Mouse (Mus musculus): ENCODE measurements around the gene Epha10. TPM values are rescaled to one million over a fixed set of nuclear protein-coding genes. Genes with fewer than 3 reads are reported as not detected.

Gene Epha10
- total RNA-seq, 2 experiments from 2014 or later: 10.2 to 11.2 TPM

DNA sequence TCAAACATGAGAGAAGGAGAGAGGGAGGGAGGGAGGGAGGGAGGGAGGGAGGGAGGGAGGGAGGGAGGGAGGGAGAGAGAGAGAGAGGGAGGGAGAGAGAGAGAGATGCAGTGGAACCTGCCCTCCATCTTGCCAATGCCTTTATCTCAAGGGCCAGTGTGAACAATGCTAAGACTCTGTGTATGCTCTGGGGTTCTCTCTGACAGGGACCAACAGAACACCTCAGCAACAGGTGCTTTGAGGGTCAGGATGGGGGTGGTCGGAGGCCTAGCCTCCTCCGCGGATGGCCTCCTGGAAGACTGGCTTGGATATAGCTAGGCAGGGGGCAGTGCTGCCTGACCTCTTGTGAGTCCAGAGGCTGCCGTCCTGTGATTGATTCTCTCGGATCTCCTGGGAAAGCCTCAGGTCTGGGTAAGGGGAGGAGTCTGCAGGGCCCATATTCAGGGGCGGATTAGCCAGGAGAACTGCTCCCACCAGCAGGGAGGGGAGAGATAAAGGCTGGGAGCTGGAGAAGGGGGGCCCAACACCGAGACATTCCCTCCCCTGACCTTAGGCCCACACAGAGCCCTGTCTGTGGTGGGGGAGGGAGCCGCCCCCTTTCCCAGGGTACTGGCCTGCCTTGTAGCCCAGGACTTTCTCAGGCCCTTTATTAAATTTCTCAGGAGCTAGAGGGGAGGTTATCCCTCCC, 84.4 kb downstream of the Epha10 start:
- no peak for DNase-seq (ENCODE audit: low spot score in 2 of 2)

Other genes with a start within 250 kb of the Epha10 start
- under 1 TPM; 0.23 to 0.34 TPM for gene Pou3f1, start 224.1 kb upstream of the Epha10 start, total RNA-seq (2021)
- gene Utp11, start 187.3 kb upstream of the Epha10 start, total RNA-seq (2021): 10 to 100 TPM; 34.3 to 35.9 TPM
- gene Fhl3, start 180.2 kb upstream of the Epha10 start, total RNA-seq (2021): 10 to 100 TPM; 15.6 to 17.3 TPM
- 10 to 100 TPM; 58.4 to 62.7 TPM for gene Sf3a3, start 166.1 kb upstream of the Epha10 start, total RNA-seq (2021)
- gene Inpp5b, start 139.0 kb upstream of the Epha10 start, total RNA-seq (2021): 10 to 100 TPM; 25.2 to 32.0 TPM
- gene Mtf1, start 78.8 kb upstream of the Epha10 start, total RNA-seq (2021): 10 to 100 TPM; 25.0 to 27.8 TPM
- gene Yrdc, start 30.2 kb upstream of the Epha10 start, total RNA-seq (2021): 10 to 100 TPM; 42.2 to 42.3 TPM
- 10 to 100 TPM; 50.8 to 60.1 TPM for gene 1110065P20Rik, start 29.7 kb upstream of the Epha10 start, total RNA-seq (2021)
- 1 to 10 TPM; 7.3 to 7.6 TPM for gene Maneal, start 18.7 kb upstream of the Epha10 start, total RNA-seq (2021)
- 10 to 100 TPM; 17.8 to 23.3 TPM for gene 9930104L06Rik, start 56.1 kb downstream of the Epha10 start, total RNA-seq (2021)
- 10 to 100 TPM; 25.6 to 31.5 TPM for gene Cdca8, start 58.4 kb downstream of the Epha10 start, total RNA-seq (2021)
- 1 to 10 TPM; 6.7 to 9.7 TPM for gene Rspo1, start 105.5 kb downstream of the Epha10 start, total RNA-seq (2021)
- 10 to 100 TPM; 79.6 to 81.6 TPM for gene Gnl2, start 135.7 kb downstream of the Epha10 start, total RNA-seq (2021)
- not detected for gene Dnali1, start 184.8 kb downstream of the Epha10 start, total RNA-seq (2021)
- 10 to 100 TPM; 21.2 to 22.2 TPM for gene Snip1, start 185.8 kb downstream of the Epha10 start, total RNA-seq (2021)
- 10 to 100 TPM; 43.1 to 45.4 TPM for gene Meaf6, start 204.2 kb downstream of the Epha10 start, total RNA-seq (2021)
- 1 to 10 TPM; 7.1 to 8.8 TPM for gene Zc3h12a, start 246.9 kb downstream of the Epha10 start, total RNA-seq (2021)